Mouse (Mus musculus) forelimb bud, embryonic 11.5 days (tissue): ENCODE data around the gene Neurl3.
A peak's percentile ranks its signal among the peaks of the same experiment; 100 is the strongest.

Experiments
- DNase-seq: peaks from one replicate; pipeline ENCODE4 v3.0.0-alpha.2; 2012; ENCODE audit warnings: low read depth, low spot score

Gene Neurl3

GRCm38 (mm10) chr1:36258631-36259030 is 15.8 kb downstream of the Neurl3 start:
- DNase-seq, result no peak

- DNase-seq, result no peak
Measured at GRCm38 (mm10) chr1:36257276-36257675, 17.2 kb downstream of the Neurl3 start.

GRCm38 (mm10) chr1:36255871-36256640 is 18.4 kb downstream of the Neurl3 start:
- no peak for DNase-seq

GRCm38 (mm10) chr1:36254635-36255360 is 19.7 kb downstream of the Neurl3 start:
- DNase-seq, result no peak

GRCm38 (mm10) chr1:36252791-36253190 is 21.7 kb downstream of the Neurl3 start:
- DNase-seq, result peak; percentile 78

- DNase-seq, result peak; percentile 35
Measured at GRCm38 (mm10) chr1:36251426-36251825, 23.1 kb downstream of the Neurl3 start.

GRCm38 (mm10) chr1:36246688-36247087 is 27.8 kb downstream of the Neurl3 start:
- no peak for DNase-seq

- DNase-seq, result no peak
Measured at GRCm38 (mm10) chr1:36244828-36245215, 29.7 kb downstream of the Neurl3 start.

GRCm38 (mm10) chr1:36244058-36244827 is 30.2 kb downstream of the Neurl3 start, which contains the start of gene Uggt1:
Uggt1 (minus strand) TSS chr1:36244720.
- DNase-seq, result peak; percentile 91

- DNase-seq, result no peak
Measured at GRCm38 (mm10) chr1:36243447-36244057, 30.9 kb downstream of the Neurl3 start.

- DNase-seq, result no peak
Measured at GRCm38 (mm10) chr1:36241903-36242429, 32.5 kb downstream of the Neurl3 start.

GRCm38 (mm10) chr1:36240176-36240575 is 34.3 kb downstream of the Neurl3 start:
- no peak for DNase-seq

GRCm38 (mm10) chr1:36239396-36239795 is 35.1 kb downstream of the Neurl3 start:
- no peak for DNase-seq

- DNase-seq, result no peak
Measured at GRCm38 (mm10) chr1:36235855-36236254, 38.6 kb downstream of the Neurl3 start.

- DNase-seq, result no peak
Measured at GRCm38 (mm10) chr1:36235057-36235639, 39.3 kb downstream of the Neurl3 start.

- DNase-seq, result no peak
Measured at GRCm38 (mm10) chr1:36233218-36233617, 41.3 kb downstream of the Neurl3 start.

GRCm38 (mm10) chr1:36230919-36231705 is 43.4 kb downstream of the Neurl3 start:
- no peak for DNase-seq

GRCm38 (mm10) chr1:36228461-36228860 is 46.0 kb downstream of the Neurl3 start:
- DNase-seq, result no peak

GRCm38 (mm10) chr1:36224648-36225047 is 49.8 kb downstream of the Neurl3 start:
- no peak for DNase-seq
